Mouse (Mus musculus) midbrain, embryonic 16.5 days (tissue): ENCODE measurements around the gene Meiob. TPM values are rescaled to one million over a fixed set of nuclear protein-coding genes. Genes with fewer than 3 reads are reported as not detected.

Source experiments
- ATAC-seq: fragments of 200-750 bp; cut with Nextera tagmentation; 2 replicates; pipeline ENCODE4 v1.8.0; 2017; ENCODE audit warnings: moderate TSS enrichment
- H3K27ac ChIP-seq: fragments of 300-500 bp; sonication (generic); 2 replicates; pipeline ENCODE4 v1.5.1; 2014; ENCODE audit warnings: mild to moderate bottlenecking, low read length, mixed read lengths
- H3K27me3 ChIP-seq: fragments of 300-500 bp; sonication (generic); 2 replicates; pipeline ENCODE4 v1.6.1; 2014; ENCODE audit warnings: low read depth, low read length, mixed read lengths; ENCODE audit not compliant: control insufficient read depth, insufficient read depth
- H3K36me3 ChIP-seq: fragments of 300-500 bp; sonication (generic); 2 replicates; pipeline ENCODE4 v1.6.1; 2014; ENCODE audit warnings: mild to moderate bottlenecking, low read length, moderate library complexity, mixed read lengths; ENCODE audit not compliant: control insufficient read depth, insufficient read depth
- H3K4me1 ChIP-seq: fragments of 300-500 bp; sonication (generic); 2 replicates; pipeline ENCODE4 v1.6.1; 2014; ENCODE audit warnings: mild to moderate bottlenecking, low read length, mixed read lengths; ENCODE audit not compliant: control insufficient read depth, insufficient read depth
- H3K4me2 ChIP-seq: fragments of 300-500 bp; sonication (generic); 2 replicates; pipeline ENCODE4 v1.6.1; 2014; ENCODE audit warnings: mild to moderate bottlenecking, low read length, mixed read lengths
- H3K4me3 ChIP-seq: fragments of 300-500 bp; sonication (generic); 2 replicates; pipeline ENCODE4 v1.5.1; 2014; ENCODE audit warnings: low read depth, mild to moderate bottlenecking, low read length, moderate library complexity, mixed read lengths
- H3K9ac ChIP-seq: fragments of 300-500 bp; sonication (generic); 2 replicates; pipeline ENCODE4 v1.6.1; 2014; ENCODE audit warnings: low read depth, low read length, mixed read lengths
- H3K9me3 ChIP-seq: fragments of 300-500 bp; sonication (generic); replicated peaks from 2 replicates; pipeline ENCODE4 v1.6.1; 2014; ENCODE audit warnings: mild to moderate bottlenecking, low read length, mixed read lengths; ENCODE audit not compliant: control insufficient read depth, poor library complexity, severe bottlenecking
- WGBS: fragments of 180-500 bp; shearing (Covaris S2); extraction: QIAGEN DNeasy Blood & Tissue Kit; methylation state at CpG from one replicate; pipeline ENCODE4 v1.1.7; 2014; 5-methylcytosine and 5-hydroxymethylcytosine counted together
- polyA plus RNA-seq: library from polyadenylated mRNA; unstranded; fragments of >200 nt; fragmentation: Nextera tagmentation; extraction: Ambion mirVana; gene quantifications from 2 replicates; pipeline ENCODE4 v1.2.1, GENCODE M21; 2015

Meiob gene
- polyA plus RNA-seq, 1 experiment from 2014 or later = not detected

GRCm38 (mm10) chr17:24855838-24856464 is 51.9 kb downstream of the Meiob start:
- Histone ChIP-seq H3K4me3 (no peak overlapping the region), H3K36me3 (peaks cover 15% of the 10 kb centered on the region; the same call in 1 of the 2 replicates), H3K4me1 (peaks cover 6% of the 10 kb centered on the region), H3K27me3 (no peaks in the 10 kb centered on the region), H3K27ac (no peak overlapping the region), H3K4me2 (no peak overlapping the region), H3K9me3 (no peaks in the 10 kb centered on the region), H3K9ac (no peak overlapping the region)
- ATAC-seq = no peak
- 80% methylated on average over 3 of the region's 3 CpGs for WGBS

GRCm38 (mm10) chr17:24856589-24856988 is 52.5 kb downstream of the Meiob start:
- H3K27ac ChIP-seq = no peak overlapping the region
- WGBS = 91% methylated on average over 13 of the region's 13 CpGs
- H3K9ac ChIP-seq = no peak overlapping the region
- no peak overlapping the region for H3K4me2 ChIP-seq
- H3K4me1 ChIP-seq = no peaks in the 10 kb centered on the region
- H3K27me3 ChIP-seq = no peaks in the 10 kb centered on the region
- H3K36me3 ChIP-seq = peaks cover 20% of the 10 kb centered on the region
- no peak for ATAC-seq
- H3K9me3 ChIP-seq = no peaks in the 10 kb centered on the region
- H3K4me3 ChIP-seq = no peak overlapping the region

- WGBS = 83% methylated on average over 8 of the region's 8 CpGs
- Histone ChIP-seq H3K36me3 (peaks cover 23% of the 10 kb centered on the region), H3K4me1 (no peaks in the 10 kb centered on the region), H3K4me3 (no peak overlapping the region), H3K27me3 (no peaks in the 10 kb centered on the region), H3K4me2 (no peak overlapping the region), H3K9me3 (no peaks in the 10 kb centered on the region), H3K9ac (no peak overlapping the region), H3K27ac (no peak overlapping the region)
- no peak for ATAC-seq
Observed at GRCm38 (mm10) chr17:24857831-24858470, 53.9 kb downstream of the Meiob start.

GRCm38 (mm10) chr17:24858967-24859366 is 54.9 kb downstream of the Meiob start:
- no peak overlapping the region for H3K4me3 ChIP-seq
- peaks cover 26% of the 10 kb centered on the region for H3K36me3 ChIP-seq
- no peak overlapping the region for H3K27ac ChIP-seq
- no peaks in the 10 kb centered on the region for H3K27me3 ChIP-seq
- no peaks in the 10 kb centered on the region for H3K9me3 ChIP-seq
- H3K4me1 ChIP-seq = no peaks in the 10 kb centered on the region
- H3K4me2 ChIP-seq = no peak overlapping the region
- ATAC-seq = no peak
- no peak overlapping the region for H3K9ac ChIP-seq
- WGBS = 93% methylated on average over 6 of the region's 6 CpGs

- ATAC-seq = no peak
- H3K27me3 ChIP-seq = no peaks in the 10 kb centered on the region
- no peak overlapping the region for H3K9ac ChIP-seq
- no peaks in the 10 kb centered on the region for H3K4me1 ChIP-seq
- H3K9me3 ChIP-seq = no peaks in the 10 kb centered on the region
- H3K4me3 ChIP-seq = no peak overlapping the region
- peaks cover 26% of the 10 kb centered on the region for H3K36me3 ChIP-seq
- 91% methylated on average over 8 of the region's 8 CpGs for WGBS
- no peak overlapping the region for H3K27ac ChIP-seq
- no peak overlapping the region for H3K4me2 ChIP-seq
Observed at GRCm38 (mm10) chr17:24860076-24860475, 56.0 kb downstream of the Meiob start.

GRCm38 (mm10) chr17:24861785-24862184 is 57.7 kb downstream of the Meiob start:
- Histone ChIP-seq H3K4me1 (no peaks in the 10 kb centered on the region), H3K27me3 (no peaks in the 10 kb centered on the region), H3K9me3 (no peaks in the 10 kb centered on the region), H3K27ac (no peak overlapping the region), H3K36me3 (peaks cover 34% of the 10 kb centered on the region), H3K4me3 (no peak overlapping the region), H3K9ac (no peak overlapping the region), H3K4me2 (no peak overlapping the region)
- ATAC-seq = no peak
- WGBS = 93% methylated on average over 3 of the region's 3 CpGs

- Histone ChIP-seq H3K9me3 (no peaks in the 10 kb centered on the region), H3K36me3 (peaks cover 30% of the 10 kb centered on the region), H3K27ac (no peak within 1 kb of the TSS), H3K9ac (no peak within 1 kb of the TSS), H3K27me3 (no peaks in the 10 kb centered on the region), H3K4me3 (no peak within 1 kb of the TSS), H3K4me2 (no peak within 1 kb of the TSS), H3K4me1 (no peaks in the 10 kb centered on the region)
- ATAC-seq = no peak
- WGBS = 92% methylated on average over 8 of the region's 8 CpGs
Observed at GRCm38 (mm10) chr17:24865776-24866175, 61.7 kb downstream of the Meiob start, which contains the start of gene Igfals. Gene Igfals (plus strand): TSS chr17:24865997.

GRCm38 (mm10) chr17:24867914-24868313 is 63.8 kb downstream of the Meiob start:
- Histone ChIP-seq H3K4me1 (no peaks in the 10 kb centered on the region), H3K9me3 (no peaks in the 10 kb centered on the region), H3K4me2 (no peak overlapping the region), H3K27ac (no peak overlapping the region), H3K9ac (no peak overlapping the region), H3K4me3 (no peak overlapping the region), H3K36me3 (peaks cover 20% of the 10 kb centered on the region), H3K27me3 (no peaks in the 10 kb centered on the region)
- 94% methylated on average over 10 of the region's 10 CpGs for WGBS
- ATAC-seq = no peak

GRCm38 (mm10) chr17:24873695-24874404 is 69.8 kb downstream of the Meiob start:
- no peak for ATAC-seq
- Histone ChIP-seq H3K9ac (no peak overlapping the region), H3K36me3 (no peaks in the 10 kb centered on the region), H3K9me3 (no peaks in the 10 kb centered on the region), H3K4me3 (no peak overlapping the region), H3K4me1 (no peaks in the 10 kb centered on the region), H3K27me3 (no peaks in the 10 kb centered on the region), H3K4me2 (no peak overlapping the region), H3K27ac (no peak overlapping the region)
- 50% methylated on average over 4 of the region's 4 CpGs for WGBS
